Mouse (Mus musculus) ovary, postnatal 36 days (tissue): ENCODE measurements around the gene Cdx2.

Source experiments
- DNase-seq: peaks from one replicate; pipeline ENCODE4 v3.0.0; 2022; ENCODE audit warnings: low spot score, mixed read lengths

Gene Cdx2

GRCm38 (mm10) chr5:147315432-147316075, 8.5 kb upstream of the Cdx2 start:
- DNase-seq = no peak

GRCm38 (mm10) chr5:147314646-147315431, 7.8 kb upstream of the Cdx2 start:
- no peak for DNase-seq

- DNase-seq = no peak
Observed at GRCm38 (mm10) chr5:147312830-147313685, 6.0 kb upstream of the Cdx2 start.

- no peak for DNase-seq
Observed at GRCm38 (mm10) chr5:147309786-147310185, 2.7 kb upstream of the Cdx2 start.

- DNase-seq = no peak
Observed at GRCm38 (mm10) chr5:147308451-147308850, 1.4 kb upstream of the Cdx2 start.

- DNase-seq = no peak
Observed at GRCm38 (mm10) chr5:147307398-147307785, 322 bp upstream of the Cdx2 start.

GRCm38 (mm10) chr5:147305856-147306637, 1.0 kb downstream of the Cdx2 start:
- no peak for DNase-seq

- DNase-seq = no peak
Observed at GRCm38 (mm10) chr5:147305166-147305565, 1.9 kb downstream of the Cdx2 start.

- no peak for DNase-seq
Observed at GRCm38 (mm10) chr5:147304276-147305155, 2.6 kb downstream of the Cdx2 start.

GRCm38 (mm10) chr5:147302746-147303400, 4.2 kb downstream of the Cdx2 start:
- no peak for DNase-seq

- no peak for DNase-seq
Observed at GRCm38 (mm10) chr5:147302141-147302540, 4.9 kb downstream of the Cdx2 start.

- no peak for DNase-seq
Observed at GRCm38 (mm10) chr5:147301781-147302070, 5.3 kb downstream of the Cdx2 start.

GRCm38 (mm10) chr5:147300917-147301780, 5.9 kb downstream of the Cdx2 start:
- DNase-seq = no peak

GRCm38 (mm10) chr5:147300001-147300363, 7.1 kb downstream of the Cdx2 start:
- DNase-seq = no peak

GRCm38 (mm10) chr5:147299255-147300000, 7.6 kb downstream of the Cdx2 start:
- DNase-seq = peak; percentile 37

GRCm38 (mm10) chr5:147297249-147297648, 9.8 kb downstream of the Cdx2 start:
- DNase-seq = no peak

- DNase-seq = no peak
Observed at GRCm38 (mm10) chr5:147294121-147294520, 12.9 kb downstream of the Cdx2 start.

GRCm38 (mm10) chr5:147293127-147293910, 13.8 kb downstream of the Cdx2 start:
- DNase-seq = peak; percentile 49
